Mouse (Mus musculus) bone marrow macrophage, adult 2 months (primary cell): ENCODE results near the gene Itga9.

ENCODE experiments used
- CTCF ChIP-seq: IDR thresholded peaks from 2 replicates; pipeline ENCODE4 v1.5.1; 2012; ENCODE audit warnings: low read depth, mild to moderate bottlenecking, low read length, moderate library complexity
- POLR2A ChIP-seq: IDR thresholded peaks from 2 replicates; pipeline ENCODE4 v1.6.1; 2012; ENCODE audit warnings: mild to moderate bottlenecking, low read depth, low read length, borderline replicate concordance

- TF ChIP-seq POLR2A (no peak), CTCF (no peak)
These were observed 69.2 kb downstream of the Itga9 start for GRCm38 (mm10) chr9:118675573-118676170.
